Mouse (Mus musculus): Measurements from ENCODE around the gene Gbx1.

DNA sequence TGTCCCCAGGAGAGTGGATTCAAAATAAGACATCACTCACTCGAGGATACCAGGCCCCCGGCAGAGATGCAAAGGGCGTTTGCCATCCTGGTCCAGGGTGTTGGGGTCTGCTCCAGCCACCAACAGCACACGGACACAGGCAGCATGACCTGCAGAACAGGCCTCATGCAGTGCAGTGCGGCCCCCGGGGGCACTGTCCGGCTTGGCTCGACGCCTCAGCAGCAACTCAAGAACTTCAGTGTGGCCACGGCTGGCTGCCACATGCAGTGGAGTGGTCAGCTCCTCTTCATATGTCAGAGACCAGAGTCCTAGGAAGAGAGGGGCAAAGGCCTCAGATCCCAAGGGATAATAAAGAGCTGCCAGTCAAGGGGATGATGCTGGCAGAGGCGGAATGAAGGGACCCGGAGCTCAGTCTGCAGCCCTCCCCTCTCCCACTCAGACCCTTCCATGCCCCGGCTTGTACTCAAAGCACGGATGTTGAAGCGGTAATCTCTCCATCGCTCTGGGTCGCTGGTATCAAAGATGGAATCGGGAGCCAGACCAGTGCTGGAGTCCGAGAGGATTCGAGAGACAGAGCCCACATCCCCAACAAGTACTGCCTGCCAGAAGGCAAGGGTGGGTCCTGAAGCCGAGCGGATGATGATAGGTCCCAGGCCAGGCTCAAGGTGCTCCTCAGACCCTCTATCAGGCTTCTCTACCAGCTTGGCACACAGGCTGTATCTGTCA lies 12.7 kb upstream of the Gbx1 start:
- TF ChIP-seq CTCF (IDR thresholded peaks at IDR 0.05 in 2 of 3, conservative IDR thresholded peaks at IDR 0.05 in 1 of 3; ENCODE audit: control insufficient read depth in 1 of 3, insufficient read depth in 1 of 3, low read depth in 2 of 3, low read length in 3 of 3, poor library complexity in 1 of 3, severe bottlenecking in 1 of 3) = no peak
- no peak for TF ChIP-seq MXI1 (IDR thresholded peaks at IDR 0.05; ENCODE audit: low read depth, low read length)

All from MEL (cell line).